Mouse (Mus musculus): ENCODE results near the gene Ccdc149. TPM values are rescaled to one million over a fixed set of nuclear protein-coding genes. Genes with fewer than 3 reads are reported as not detected.

The Ccdc149 gene
- polyA plus RNA-seq, 1 experiment from 2014 or later = 2.2 TPM

DNA sequence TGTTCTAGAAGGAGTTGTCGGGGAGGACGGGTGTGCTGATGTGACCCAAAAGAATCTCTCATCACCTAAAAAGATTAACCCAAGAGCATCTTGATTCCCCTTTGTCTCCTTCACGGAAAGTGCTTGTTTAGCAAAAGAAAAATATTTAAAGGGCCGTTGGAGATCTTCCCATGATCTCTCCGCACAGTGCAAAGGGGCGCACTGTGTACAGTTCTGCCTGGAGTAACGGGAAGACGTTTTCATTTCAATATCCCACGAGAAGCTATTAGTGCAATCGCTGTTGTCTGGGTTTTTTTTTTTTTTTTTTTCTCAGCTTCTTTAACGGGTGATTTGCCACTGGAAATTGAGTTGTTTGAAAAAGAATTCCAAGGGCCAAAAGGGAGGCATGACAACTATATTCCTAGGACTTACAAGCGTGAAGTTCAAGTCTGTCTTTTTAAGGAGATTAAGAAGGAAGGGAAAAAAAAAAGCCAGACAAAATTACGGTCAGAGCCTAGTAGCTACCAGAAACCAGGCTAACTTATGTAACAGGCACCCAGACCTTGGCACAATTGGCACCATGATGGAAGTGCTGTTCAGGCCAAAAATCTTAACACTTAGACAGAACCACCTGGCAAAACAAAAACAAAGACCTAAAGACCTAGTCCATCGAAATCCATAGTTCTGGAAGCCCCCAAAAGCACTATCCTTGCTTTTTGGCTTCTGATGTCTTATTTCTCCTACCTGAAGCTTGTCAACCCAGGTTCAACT, 41.4 kb downstream of the Ccdc149 start:
- no peak overlapping the region for H3K4me3 ChIP-seq (ENCODE audit: low read depth, low read length)
- H3K27me3 ChIP-seq (ENCODE audit: control insufficient read depth, insufficient read depth, low read length) = no peaks in the 10 kb centered on the region
- DNase-seq (ENCODE audit: low spot score) (no peak), ATAC-seq (ENCODE audit: insufficient read depth, low FRiP score, low TSS enrichment) (no peak)
- no peak overlapping the region for H3K9ac ChIP-seq (ENCODE audit: low read length)
- no peak overlapping the region for H3K27ac ChIP-seq (ENCODE audit: low read depth, low read length)
- no peak overlapping the region for H3K4me2 ChIP-seq (ENCODE audit: low read depth)
- H3K4me1 ChIP-seq (ENCODE audit: control insufficient read depth, insufficient read depth, low read length) = no peaks in the 10 kb centered on the region
- H3K9me3 ChIP-seq (ENCODE audit: control insufficient read depth, low read length) = no peaks in the 10 kb centered on the region
- H3K36me3 ChIP-seq (ENCODE audit: control insufficient read depth, insufficient read depth, low read length) = no peaks in the 10 kb centered on the region
- 81% methylated on average over 14 of the region's 14 CpGs for WGBS

DNA sequence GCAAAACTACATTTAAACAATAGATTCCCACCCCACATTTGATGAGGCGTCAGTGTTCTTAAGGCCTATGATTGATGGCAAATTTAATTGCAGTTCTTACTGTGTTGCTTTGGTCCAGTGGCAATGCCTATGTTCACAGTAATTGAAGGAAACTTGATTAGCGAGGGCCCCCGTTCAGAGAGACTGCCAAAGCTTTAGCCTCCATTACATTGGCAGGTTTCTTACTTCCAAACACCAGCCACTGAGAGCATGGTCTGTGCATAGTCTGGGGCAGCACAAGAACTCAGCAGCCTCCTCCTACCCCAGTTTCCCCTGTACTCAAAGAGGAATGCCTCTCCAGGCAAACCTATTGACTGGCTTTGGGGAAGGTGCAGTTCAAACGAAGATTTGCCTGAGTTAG, 42.7 kb downstream of the Ccdc149 start:
- no peak for DNase-seq (ENCODE audit: low spot score)
- Histone ChIP-seq H3K4me1 (ENCODE audit: control insufficient read depth, insufficient read depth, low read length) (no peaks in the 10 kb centered on the region), H3K27ac (ENCODE audit: low read depth, low read length) (no peak overlapping the region), H3K4me3 (ENCODE audit: low read depth, low read length) (no peak overlapping the region), H3K4me2 (ENCODE audit: low read depth) (no peak overlapping the region), H3K9ac (ENCODE audit: low read length) (no peak overlapping the region), H3K9me3 (ENCODE audit: control insufficient read depth, low read length) (no peaks in the 10 kb centered on the region), H3K36me3 (ENCODE audit: control insufficient read depth, insufficient read depth, low read length) (no peaks in the 10 kb centered on the region), H3K27me3 (ENCODE audit: control insufficient read depth, insufficient read depth, low read length) (no peaks in the 10 kb centered on the region)
- WGBS = 38% methylated on average over 4 of the region's 4 CpGs
- ATAC-seq (ENCODE audit: insufficient read depth, low FRiP score, low TSS enrichment) = no peak

DNA sequence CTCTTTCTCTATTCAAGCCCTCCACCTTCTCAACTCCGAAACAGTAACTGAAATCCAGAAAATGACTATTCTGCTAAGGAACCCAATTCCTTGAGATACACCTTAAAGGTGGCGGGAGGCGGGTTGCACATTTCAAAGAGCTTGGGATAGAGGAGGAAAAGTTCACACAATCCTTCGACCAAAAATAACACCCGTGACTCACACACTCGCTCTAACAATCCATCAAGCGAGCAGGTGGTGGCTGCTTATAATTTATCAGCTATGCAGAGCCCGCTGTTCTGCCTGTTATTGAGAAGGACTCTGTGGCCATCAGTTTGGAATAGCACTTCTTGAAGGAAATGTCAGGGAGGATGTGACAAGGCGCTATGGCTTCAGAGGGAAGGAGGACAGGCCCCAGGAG, 45.5 kb downstream of the Ccdc149 start:
- Histone ChIP-seq H3K4me1 (ENCODE audit: control insufficient read depth, insufficient read depth, low read length) (no peaks in the 10 kb centered on the region), H3K27ac (ENCODE audit: low read depth, low read length) (no peak overlapping the region), H3K9me3 (ENCODE audit: control insufficient read depth, low read length) (no peaks in the 10 kb centered on the region), H3K4me2 (ENCODE audit: low read depth) (no peak overlapping the region), H3K27me3 (ENCODE audit: control insufficient read depth, insufficient read depth, low read length) (no peaks in the 10 kb centered on the region), H3K9ac (ENCODE audit: low read length) (no peak overlapping the region), H3K36me3 (ENCODE audit: control insufficient read depth, insufficient read depth, low read length) (no peaks in the 10 kb centered on the region), H3K4me3 (ENCODE audit: low read depth, low read length) (no peak overlapping the region)
- ATAC-seq (ENCODE audit: insufficient read depth, low FRiP score, low TSS enrichment) = no peak
- DNase-seq (ENCODE audit: low spot score) = no peak
- WGBS = 80% methylated on average over 9 of the region's 9 CpGs

DNA sequence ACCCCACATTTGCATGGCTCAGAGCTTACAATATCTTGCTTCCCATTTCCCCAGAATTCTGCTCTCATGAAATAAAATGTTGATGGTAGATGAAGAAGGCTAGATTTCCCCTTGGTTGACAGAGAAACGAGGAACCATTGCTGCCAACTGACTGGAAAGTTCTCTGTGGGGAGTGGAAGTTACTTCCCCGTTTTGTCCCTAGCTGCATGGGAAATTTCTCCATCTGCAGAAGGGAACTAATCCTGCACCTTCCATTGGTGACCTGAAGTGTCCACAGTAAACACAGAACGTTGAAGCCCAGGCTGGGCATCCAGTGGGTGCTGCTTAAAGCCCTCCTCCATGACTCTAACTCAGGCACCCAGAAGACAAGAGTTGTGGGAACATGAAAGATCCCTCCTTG, 47.4 kb downstream of the Ccdc149 start:
- Histone ChIP-seq H3K4me3 (ENCODE audit: low read depth, low read length) (no peak overlapping the region), H3K27ac (ENCODE audit: low read depth, low read length) (no peak overlapping the region), H3K27me3 (ENCODE audit: control insufficient read depth, insufficient read depth, low read length) (no peaks in the 10 kb centered on the region), H3K9me3 (ENCODE audit: control insufficient read depth, low read length) (no peaks in the 10 kb centered on the region), H3K9ac (ENCODE audit: low read length) (no peak overlapping the region), H3K36me3 (ENCODE audit: control insufficient read depth, insufficient read depth, low read length) (no peaks in the 10 kb centered on the region), H3K4me2 (ENCODE audit: low read depth) (no peak overlapping the region), H3K4me1 (ENCODE audit: control insufficient read depth, insufficient read depth, low read length) (no peaks in the 10 kb centered on the region)
- WGBS = 84% methylated on average over 3 of the region's 3 CpGs
- ATAC-seq (ENCODE audit: insufficient read depth, low FRiP score, low TSS enrichment) = no peak
- DNase-seq (ENCODE audit: low spot score) = no peak

DNA sequence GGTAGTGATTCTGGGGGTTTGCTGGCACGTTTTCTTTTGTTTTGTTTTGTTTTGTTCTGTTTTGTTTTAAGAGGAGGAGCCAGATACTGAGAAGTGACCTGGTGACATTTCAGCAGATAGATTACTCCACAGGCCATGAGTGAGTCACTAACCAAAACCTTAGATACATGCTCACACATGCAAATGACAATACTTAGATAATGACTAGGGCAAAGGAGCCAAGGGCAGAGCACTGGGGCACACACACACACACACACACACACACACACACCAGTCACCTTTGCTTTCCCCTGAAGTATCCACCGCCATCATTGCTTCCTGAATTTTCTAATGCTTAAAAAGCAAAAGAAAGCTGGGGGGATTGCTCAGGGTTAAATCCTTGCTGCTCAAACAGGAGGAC, 54.8 kb downstream of the Ccdc149 start:
- Histone ChIP-seq H3K27me3 (ENCODE audit: control insufficient read depth, insufficient read depth, low read length) (no peaks in the 10 kb centered on the region), H3K9ac (ENCODE audit: low read length) (no peak overlapping the region), H3K4me2 (ENCODE audit: low read depth) (no peak overlapping the region), H3K27ac (ENCODE audit: low read depth, low read length) (no peak overlapping the region), H3K36me3 (ENCODE audit: control insufficient read depth, insufficient read depth, low read length) (no peaks in the 10 kb centered on the region), H3K9me3 (ENCODE audit: control insufficient read depth, low read length) (no peaks in the 10 kb centered on the region), H3K4me1 (ENCODE audit: control insufficient read depth, insufficient read depth, low read length) (no peaks in the 10 kb centered on the region), H3K4me3 (ENCODE audit: low read depth, low read length) (no peak overlapping the region)
- 60% methylated on average over 2 of the region's 2 CpGs for WGBS
- DNase-seq (ENCODE audit: low spot score) (no peak), ATAC-seq (ENCODE audit: insufficient read depth, low FRiP score, low TSS enrichment) (no peak)

DNA sequence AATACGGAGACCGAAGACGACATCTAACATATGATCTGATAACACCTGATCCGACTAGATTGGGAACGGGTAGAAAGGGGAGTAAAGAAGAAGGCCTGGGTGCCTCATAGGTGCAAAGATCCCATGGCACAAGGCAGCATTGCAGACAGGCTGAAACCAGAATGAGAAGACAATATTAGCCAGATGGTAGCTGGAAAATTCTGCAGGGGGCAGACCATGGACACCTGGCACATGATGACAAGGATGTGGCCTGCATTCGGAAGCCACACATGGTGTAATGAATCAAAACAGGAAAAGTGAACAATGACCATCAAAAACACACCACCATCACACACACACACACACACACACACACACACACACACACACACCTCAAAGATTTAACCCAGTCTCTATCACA, 55.4 kb downstream of the Ccdc149 start:
- H3K4me2 ChIP-seq (ENCODE audit: low read depth) = no peak overlapping the region
- no peak for DNase-seq (ENCODE audit: low spot score)
- 88% methylated on average over 6 of the region's 6 CpGs for WGBS
- no peaks in the 10 kb centered on the region for H3K27me3 ChIP-seq (ENCODE audit: control insufficient read depth, insufficient read depth, low read length)
- H3K36me3 ChIP-seq (ENCODE audit: control insufficient read depth, insufficient read depth, low read length) = no peaks in the 10 kb centered on the region
- no peaks in the 10 kb centered on the region for H3K9me3 ChIP-seq (ENCODE audit: control insufficient read depth, low read length)
- no peak overlapping the region for H3K4me3 ChIP-seq (ENCODE audit: low read depth, low read length)
- H3K9ac ChIP-seq (ENCODE audit: low read length) = no peak overlapping the region
- no peaks in the 10 kb centered on the region for H3K4me1 ChIP-seq (ENCODE audit: control insufficient read depth, insufficient read depth, low read length)
- no peak for ATAC-seq (ENCODE audit: insufficient read depth, low FRiP score, low TSS enrichment)
- H3K27ac ChIP-seq (ENCODE audit: low read depth, low read length) = no peak overlapping the region

DNA sequence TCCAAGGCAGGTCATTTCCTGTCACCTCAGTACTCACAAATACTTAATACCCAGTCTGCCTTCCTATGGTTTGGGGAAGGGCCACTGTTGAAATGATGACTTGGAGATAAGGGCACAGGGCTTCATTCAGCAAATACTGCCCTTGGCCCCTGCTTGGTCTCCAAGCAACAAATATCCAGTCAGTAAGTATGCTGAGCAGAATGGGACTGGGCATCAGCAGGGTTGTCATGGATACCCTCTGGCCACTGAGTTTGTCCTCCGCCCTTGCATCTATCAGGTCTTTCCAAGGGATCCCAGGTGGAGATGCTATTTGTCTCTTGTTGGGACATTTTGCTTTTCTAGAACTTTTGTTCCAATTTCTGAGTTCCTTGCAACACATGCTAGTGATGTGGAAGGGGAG, 56.1 kb downstream of the Ccdc149 start:
- no peaks in the 10 kb centered on the region for H3K27me3 ChIP-seq (ENCODE audit: control insufficient read depth, insufficient read depth, low read length)
- H3K4me2 ChIP-seq (ENCODE audit: low read depth) = no peak overlapping the region
- H3K36me3 ChIP-seq (ENCODE audit: control insufficient read depth, insufficient read depth, low read length) = no peaks in the 10 kb centered on the region
- H3K9ac ChIP-seq (ENCODE audit: low read length) = no peak overlapping the region
- no peak for ATAC-seq (ENCODE audit: insufficient read depth, low FRiP score, low TSS enrichment)
- no peak for DNase-seq (ENCODE audit: low spot score)
- H3K27ac ChIP-seq (ENCODE audit: low read depth, low read length) = no peak overlapping the region
- no peaks in the 10 kb centered on the region for H3K4me1 ChIP-seq (ENCODE audit: control insufficient read depth, insufficient read depth, low read length)
- WGBS = 36% methylated on average over 1 of the region's 1 CpGs
- no peak overlapping the region for H3K4me3 ChIP-seq (ENCODE audit: low read depth, low read length)
- no peaks in the 10 kb centered on the region for H3K9me3 ChIP-seq (ENCODE audit: control insufficient read depth, low read length)

- Histone ChIP-seq H3K27ac (ENCODE audit: low read depth, low read length) (no peak overlapping the region), H3K4me2 (ENCODE audit: low read depth) (no peak overlapping the region), H3K4me1 (ENCODE audit: control insufficient read depth, insufficient read depth, low read length) (no peaks in the 10 kb centered on the region), H3K27me3 (ENCODE audit: control insufficient read depth, insufficient read depth, low read length) (no peaks in the 10 kb centered on the region), H3K36me3 (ENCODE audit: control insufficient read depth, insufficient read depth, low read length) (no peaks in the 10 kb centered on the region), H3K9ac (ENCODE audit: low read length) (no peak overlapping the region), H3K9me3 (ENCODE audit: control insufficient read depth, low read length) (no peaks in the 10 kb centered on the region), H3K4me3 (ENCODE audit: low read depth, low read length) (no peak overlapping the region)
- ATAC-seq (ENCODE audit: insufficient read depth, low FRiP score, low TSS enrichment) (no peak), DNase-seq (ENCODE audit: low spot score) (peak; percentile 32)
- WGBS = 68% methylated on average over 3 of the region's 3 CpGs
Measured at GRCm38 (mm10) chr5:52411567-52411966, 59.8 kb downstream of the Ccdc149 start.

DNA sequence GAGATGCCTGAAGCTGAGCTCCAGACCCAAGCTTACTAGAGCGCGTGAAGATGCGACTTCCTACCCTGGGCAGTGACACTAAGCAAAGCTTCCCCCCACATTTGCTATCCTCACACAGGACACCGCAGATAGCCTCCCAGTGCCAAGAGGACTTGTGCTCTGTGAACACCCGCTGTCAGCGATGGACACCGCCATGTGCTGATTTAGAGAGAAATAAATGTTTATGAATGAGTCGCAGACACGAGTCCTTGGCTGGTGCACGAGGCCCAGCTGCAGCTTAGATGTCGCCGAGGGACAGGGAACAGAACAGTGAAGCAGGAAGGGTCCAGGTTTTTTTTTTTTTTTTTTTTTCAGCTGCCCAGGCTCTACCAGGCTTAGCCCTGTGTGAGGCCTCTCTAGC, 61.1 kb downstream of the Ccdc149 start:
- ATAC-seq (ENCODE audit: insufficient read depth, low FRiP score, low TSS enrichment) (no peak), DNase-seq (ENCODE audit: low spot score) (no peak)
- Histone ChIP-seq H3K9me3 (ENCODE audit: control insufficient read depth, low read length) (no peaks in the 10 kb centered on the region), H3K36me3 (ENCODE audit: control insufficient read depth, insufficient read depth, low read length) (no peaks in the 10 kb centered on the region), H3K27me3 (ENCODE audit: control insufficient read depth, insufficient read depth, low read length) (no peaks in the 10 kb centered on the region), H3K9ac (ENCODE audit: low read length) (no peak overlapping the region), H3K4me1 (ENCODE audit: control insufficient read depth, insufficient read depth, low read length) (no peaks in the 10 kb centered on the region), H3K4me2 (ENCODE audit: low read depth) (no peak overlapping the region), H3K4me3 (ENCODE audit: low read depth, low read length) (no peak overlapping the region), H3K27ac (ENCODE audit: low read depth, low read length) (no peak overlapping the region)
- 84% methylated on average over 12 of the region's 12 CpGs for WGBS
